Mouse (Mus musculus) monocyte, adult 5-6 weeks (primary cell): ENCODE results near the gene Gal. TPM values are rescaled to one million over a fixed set of nuclear protein-coding genes. Genes with fewer than 3 reads are reported as not detected.

Experiments
- ATAC-seq: fragments of 153-309, 156-312 bp; replicated peaks from 2 replicates; pipeline ENCODE4 v1.8.0; 2017; ENCODE audit warnings: mild to moderate bottlenecking; ENCODE audit not compliant: low TSS enrichment, insufficient number of reproducible peaks, severe bottlenecking, poor library complexity, low FRiP score
- total RNA-seq: library from RNA; stranded (forward); fragments of 200-1000, 200-491, 200-594 nt; gene quantifications from 3 replicates; pipeline ENCODE4 v1.2.3, GENCODE M21; 2017

The Gal gene
- not detected in 3 replicates for total RNA-seq

DNA sequence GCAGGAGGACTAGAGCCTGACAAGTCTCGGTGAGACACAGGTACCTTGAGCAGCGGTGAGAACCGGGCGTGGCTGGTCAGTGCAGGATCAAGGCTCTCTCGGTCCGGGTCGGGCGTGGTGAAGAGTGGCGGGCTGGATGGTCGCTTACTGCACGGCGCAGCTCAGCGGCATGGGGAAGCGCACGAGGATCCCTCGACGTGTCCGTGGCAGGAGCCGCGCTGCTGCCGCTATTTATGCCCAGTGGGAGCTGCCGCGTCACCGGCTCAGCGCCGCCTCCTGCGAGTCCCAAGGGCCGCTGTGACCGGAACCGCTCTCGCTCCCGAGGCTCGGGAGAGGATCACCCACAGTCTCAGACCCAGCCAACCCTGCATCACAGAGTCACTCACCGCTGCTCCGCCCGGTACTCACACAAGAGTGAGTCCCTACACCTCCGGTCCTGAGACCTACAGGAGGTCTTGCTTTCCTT, at the start of gene Gal:
Gene Gal, minus strand, starts transcription at position 277 of the 466 bp plus-strand sequence.
- ATAC-seq: 0 out of 2 replicates have a peak, but pooled peaks have one; percentile 38

DNA sequence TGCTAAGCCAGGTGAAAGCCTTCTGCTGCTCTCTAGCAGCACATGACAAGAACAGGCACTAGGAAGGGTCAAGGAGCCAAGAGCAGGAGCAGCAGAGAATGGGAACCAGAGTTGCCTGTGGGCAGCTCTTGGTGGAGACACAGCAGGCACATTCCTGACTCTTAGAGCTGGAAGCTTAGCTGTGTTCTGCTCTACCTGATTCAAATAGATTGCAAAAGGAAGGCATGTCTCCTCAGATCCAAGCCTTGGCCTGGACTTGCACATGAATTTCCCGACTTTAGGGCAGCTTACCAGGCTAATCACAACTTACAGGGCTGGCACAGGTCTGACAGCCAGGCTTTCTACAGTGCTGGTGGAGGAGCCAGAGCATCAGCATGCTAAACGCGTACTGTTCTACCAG, 45.6 kb upstream of the Gal start:
- ATAC-seq: no peak

DNA sequence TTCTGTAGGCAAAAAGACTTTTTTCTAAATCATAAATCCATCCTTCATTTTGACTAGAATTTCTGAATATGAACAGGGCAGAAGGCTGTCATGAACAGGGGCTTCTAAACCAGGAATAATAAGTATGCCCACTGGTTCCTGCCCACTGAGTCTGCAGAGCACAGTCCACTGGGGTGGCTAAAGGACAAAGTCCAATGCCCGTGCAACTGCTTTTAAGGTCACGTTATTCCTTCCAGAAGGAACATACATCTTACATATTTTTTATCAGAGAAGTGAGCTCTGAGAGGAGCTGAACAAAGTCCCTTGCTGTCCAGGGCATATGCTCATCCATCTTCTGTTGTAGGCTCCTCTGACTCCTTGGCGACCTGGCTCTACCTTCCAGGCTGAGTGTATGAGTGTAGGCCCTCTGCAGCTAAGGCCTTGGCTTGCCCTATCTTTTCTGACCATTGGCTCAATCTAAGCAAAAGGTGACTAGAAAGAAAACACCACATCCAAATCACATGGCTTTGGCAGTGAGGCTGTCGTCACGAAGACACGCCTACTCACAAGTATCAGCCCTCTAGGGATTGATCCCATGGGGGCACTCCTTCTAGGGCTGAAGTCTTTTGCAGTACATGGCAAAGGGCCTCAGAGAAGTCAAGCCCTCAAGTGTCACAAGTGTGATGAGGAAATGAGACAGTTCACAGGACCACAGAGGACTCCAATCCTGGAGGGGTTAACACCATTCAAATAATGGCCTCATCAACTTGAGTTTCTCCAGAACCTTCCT, 44.2 kb upstream of the Gal start:
- no peak for ATAC-seq

DNA sequence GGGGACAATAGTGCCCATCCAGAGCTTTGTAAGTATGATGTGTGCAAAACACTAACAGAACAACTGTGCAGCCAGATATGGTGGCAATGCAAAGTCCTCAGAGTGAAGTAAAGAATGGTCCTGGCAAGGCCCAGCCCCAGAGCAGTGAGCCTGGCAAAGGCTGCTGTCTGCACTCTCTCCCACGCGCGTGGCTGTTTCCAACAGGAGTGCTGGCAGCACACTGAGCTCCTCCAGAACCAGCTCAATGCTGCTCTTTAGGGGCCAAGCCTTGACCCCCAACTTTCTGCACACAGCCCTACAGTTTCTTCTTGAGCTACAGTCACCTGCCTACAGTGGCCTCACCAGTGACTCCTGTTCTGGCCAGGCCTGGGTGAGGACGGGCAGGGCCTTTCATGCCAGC, 43.4 kb upstream of the Gal start:
- no peak for ATAC-seq

DNA sequence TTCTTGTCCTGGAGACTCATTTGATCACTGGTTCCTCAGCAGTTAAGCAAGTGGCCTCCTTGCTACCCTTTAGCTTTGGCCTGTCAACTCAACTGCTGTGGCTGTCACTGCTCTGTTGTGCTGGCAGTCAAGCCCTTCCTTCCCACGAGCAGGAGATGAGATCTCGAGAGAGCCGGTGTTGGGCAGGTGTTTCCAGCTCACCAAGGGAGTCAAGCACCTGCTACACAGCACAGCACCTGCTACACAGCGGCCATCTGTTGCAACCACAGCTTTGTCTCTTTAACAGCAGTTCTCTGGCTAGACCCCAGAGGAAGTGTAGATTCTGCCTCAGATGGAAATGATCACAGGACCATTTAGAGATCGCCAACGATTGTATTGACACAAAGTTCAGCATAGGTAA, 37.3 kb upstream of the Gal start:
- ATAC-seq: no peak

DNA sequence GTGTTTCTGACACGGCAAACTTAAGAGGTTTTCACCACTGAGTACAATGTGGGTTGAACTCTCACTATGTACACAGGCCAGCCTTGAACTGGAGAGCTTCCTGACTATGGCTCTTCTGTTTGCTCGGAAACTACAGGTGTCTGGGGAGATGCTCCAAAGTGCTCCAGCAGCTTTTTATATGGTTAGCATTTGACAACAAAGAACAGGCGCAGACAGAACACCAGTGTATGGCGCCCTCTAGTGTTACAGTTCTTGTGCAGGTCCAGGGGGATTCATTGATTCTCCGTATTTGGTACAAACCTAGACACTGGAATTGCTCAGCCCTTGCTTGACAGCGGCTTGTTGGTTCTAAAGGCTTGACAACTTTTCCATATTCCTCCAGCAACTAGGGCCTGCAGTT, 36.8 kb upstream of the Gal start:
- ATAC-seq: peak; percentile 27; the same call in 1 of the 2 replicates

DNA sequence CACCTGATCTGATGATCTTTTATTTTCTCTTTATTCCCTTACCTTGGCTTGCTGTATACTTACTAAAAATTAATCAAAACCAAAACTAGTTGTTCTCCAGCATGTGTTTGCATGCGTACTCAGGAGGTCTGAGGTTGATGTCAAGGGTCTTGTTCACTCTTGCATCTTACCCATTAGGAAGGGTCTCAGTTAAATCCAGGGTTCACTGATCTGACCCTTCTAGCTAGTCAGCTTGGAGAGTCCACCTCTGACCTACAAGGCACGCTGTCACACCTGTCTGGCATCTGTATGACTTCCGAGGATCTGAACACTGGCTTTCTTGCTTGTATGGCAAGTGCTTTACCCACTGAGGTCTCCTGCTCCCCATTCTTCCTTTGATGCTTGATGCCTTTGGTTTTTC, 36.4 kb upstream of the Gal start:
- no peak for ATAC-seq

DNA sequence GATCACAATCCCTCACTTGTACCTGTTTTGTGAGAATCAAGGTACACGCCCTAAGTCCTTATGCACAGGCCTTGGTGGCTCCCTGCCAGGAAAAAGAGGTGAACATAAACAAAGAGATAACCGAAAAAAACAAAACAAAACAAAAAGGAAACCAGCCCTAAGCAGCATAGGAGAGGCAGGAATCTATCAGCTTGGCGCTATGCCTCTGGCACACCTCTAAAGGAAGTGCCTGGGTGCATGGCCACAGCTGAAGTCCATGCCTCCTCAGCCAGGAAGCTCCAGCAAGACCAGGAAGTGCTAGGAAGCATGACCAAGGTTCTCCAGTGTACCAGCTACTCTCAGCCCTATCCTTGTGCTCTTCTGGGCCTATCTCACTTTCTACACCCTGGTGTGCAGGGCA, 34.9 kb upstream of the Gal start:
- no peak for ATAC-seq

DNA sequence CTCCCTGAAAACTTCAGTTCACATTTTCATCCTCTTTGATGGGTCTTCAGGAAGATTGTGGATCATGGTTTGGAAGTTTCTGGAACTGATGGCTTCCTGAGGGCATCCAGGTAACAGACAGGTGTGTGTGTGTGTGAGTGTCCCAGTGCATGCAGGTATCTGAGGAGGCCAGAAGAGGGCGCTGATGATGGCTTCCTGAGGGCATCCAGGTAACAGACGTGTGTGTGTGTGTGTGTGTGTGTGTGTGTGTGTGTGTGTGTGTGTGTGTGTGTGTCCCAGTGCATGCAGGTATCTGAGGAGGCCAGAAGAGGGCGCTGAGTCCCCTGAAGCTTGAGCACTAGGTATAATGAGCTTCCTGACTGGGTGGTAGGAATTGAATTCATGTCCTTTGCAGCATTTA, 33.0 kb upstream of the Gal start:
- ATAC-seq: no peak

DNA sequence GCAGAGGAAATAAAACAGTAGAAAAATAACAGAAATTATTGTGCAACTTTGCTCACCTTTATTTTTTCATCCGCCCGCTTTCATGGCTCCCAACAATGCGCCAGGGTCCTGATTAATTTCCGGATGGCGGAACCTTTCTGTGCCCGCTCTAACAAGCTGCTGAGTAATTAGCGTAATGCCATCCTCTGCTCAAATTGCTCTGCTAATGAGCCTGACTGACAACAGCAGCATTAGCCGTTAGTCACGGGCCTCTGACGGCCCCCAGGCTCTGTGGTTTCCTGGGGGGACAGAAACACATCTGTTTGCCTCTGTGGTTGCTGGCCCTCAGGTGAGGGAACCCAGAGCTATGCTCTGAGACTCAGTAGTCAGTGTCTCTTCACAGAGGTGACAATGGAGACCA, 26.7 kb upstream of the Gal start:
- ATAC-seq: no peak

DNA sequence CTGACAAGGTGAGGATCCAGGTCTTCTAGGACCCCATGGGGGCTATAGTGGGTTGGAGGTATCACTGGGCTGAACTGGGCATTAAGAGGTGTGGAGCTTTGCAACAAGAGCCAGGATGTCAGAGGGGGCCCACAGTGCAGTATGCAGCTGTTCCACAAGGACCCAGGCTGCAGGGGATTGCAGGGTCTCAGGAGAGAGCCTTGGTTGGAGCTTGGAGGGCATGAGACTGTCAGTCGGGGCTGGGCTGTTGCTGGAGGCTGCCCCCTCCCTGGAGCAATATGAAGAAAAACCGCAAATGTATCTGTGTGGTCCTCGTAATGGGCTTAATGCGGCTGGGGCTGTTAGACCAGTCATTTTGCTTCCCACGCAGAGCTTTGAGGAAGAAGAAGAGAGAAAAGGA, 26.3 kb upstream of the Gal start:
- ATAC-seq: no peak

DNA sequence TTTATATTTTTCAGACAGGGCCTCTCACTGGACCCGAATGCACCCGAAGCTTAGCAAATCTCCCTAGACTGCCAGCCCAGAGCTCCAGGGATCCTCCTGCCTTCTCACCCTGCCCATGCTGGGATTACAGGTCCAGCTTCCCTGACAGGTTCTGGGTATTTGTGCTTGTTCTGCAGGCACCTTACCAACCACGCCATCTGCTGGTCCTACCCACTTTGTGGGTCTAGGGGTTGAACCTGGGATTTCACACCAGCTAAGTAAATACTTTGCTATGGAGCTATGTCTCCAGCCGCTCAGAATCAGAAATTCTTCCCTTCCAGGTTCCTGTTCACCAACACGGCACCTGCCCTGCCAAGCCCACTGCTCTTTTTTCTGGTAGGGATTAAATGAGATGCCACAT, 23.6 kb upstream of the Gal start:
- ATAC-seq: no peak

DNA sequence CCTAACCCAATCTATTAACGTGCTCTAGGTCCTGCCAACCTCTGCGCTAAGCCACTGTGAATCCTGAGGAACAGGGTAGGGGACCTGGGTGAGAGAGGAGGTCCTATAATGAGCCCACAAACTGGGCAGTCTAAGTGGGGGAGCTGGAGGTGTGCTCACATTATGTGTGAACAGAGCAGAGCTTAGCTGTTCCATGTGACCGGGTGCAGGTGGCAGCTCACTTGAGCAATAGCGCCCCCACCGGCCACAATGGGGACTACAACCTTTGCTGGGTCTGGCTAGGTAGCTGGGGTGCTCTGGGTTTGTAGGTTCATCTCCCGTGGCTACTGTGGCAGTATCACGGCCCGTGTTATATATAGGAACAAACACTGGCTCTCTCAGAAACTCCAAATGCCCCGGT, 22.5 kb upstream of the Gal start:
- ATAC-seq: peak; percentile 52; the same call in 1 of the 2 replicates

DNA sequence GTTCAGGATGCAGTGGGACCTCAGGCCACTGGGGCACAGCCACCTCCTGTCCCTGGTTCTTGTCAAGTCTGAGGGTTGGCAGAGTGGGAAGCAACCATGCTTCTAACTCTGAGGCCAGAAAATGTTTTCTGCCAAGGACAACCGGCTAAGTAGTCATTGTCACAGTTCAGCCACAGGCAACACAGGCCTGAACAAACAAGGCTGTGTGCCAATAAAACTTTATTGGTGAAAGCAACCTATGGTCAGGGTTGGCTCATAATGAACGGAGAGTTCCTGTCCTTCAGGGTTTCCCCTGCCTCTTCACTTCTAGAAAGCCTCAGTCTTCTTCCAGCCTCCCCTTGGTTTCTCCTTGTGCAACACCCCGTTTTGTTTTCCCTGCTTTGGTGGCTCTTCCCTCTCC, 21.5 kb upstream of the Gal start:
- no peak for ATAC-seq

DNA sequence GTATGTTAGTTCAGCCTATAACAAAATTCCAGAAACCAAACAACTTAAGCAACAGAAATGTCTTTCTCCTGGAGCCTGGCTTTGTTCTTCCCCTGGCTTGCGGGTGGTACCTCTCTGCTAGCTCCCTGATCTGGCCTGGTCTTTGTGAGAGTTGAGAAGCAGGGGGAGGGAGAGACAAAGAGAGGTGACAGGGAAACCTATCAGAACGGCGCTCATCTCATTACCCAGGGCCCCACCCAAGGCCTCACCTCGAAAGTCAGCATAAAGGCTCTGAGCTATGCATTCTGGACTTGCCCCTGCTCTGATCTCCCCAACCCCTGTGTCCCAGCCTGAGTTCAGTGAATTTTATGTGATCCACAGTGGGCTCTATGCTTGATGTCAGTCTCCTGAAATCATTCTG, 20.3 kb upstream of the Gal start:
- no peak for ATAC-seq

DNA sequence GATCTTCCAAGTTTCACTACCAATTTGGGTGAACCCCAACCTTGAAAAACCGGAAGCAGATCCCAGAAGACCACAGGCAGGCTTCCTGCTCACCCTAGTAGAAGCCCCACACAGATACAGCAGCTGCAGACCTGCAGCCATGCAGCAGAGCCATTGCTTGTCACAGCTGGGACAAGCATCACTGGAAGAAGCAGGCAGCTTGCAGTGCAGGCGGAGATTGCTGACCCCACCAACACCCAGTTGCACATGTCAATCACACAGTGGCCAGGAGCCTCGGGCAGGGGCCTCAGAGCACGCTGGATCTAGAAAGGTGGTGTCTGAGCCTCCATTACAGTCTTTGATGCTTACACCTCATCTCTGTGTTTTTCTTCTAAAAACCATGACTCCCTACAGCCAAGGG, 19.8 kb upstream of the Gal start:
- no peak for ATAC-seq

DNA sequence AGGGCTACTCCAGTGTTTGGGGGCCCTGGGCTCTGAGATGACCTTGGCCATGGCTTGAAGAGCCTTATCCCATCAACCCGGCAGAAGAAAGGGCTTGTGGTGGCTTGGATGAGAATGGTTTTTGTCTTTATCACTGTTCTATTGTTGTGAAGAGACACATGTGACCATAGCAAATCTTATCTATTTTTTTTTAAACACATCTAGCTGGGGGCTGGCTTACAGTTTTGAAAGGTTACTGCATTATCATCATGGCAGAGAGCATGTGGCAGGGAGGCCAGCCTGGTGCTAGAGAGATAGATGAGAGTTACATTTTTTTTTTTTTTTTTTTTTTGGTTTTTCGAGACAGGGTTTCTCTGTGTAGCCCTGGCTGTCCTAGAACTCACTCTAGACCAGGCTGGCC, 17.6 kb upstream of the Gal start:
- ATAC-seq: no peak

DNA sequence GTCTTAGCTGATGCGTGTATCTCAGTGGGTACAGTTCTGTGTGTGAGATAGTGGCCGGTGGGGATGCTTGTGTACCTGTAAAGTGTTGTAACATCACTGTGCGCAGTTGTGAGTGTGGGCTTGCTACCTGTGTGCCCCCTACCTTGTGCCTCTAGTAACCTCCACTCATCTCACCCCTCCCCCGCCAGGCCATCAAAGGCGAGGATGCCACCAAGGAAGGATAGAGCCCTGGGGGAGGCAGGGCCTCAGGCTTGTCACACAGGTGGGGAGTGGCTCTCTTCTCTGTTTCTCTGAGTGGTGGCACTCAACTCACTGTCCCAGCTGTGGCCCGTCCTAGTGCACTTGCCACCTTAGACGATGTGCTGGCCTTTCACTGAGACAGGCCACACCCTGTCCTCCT, 16.7 kb upstream of the Gal start:
- ATAC-seq: no peak

DNA sequence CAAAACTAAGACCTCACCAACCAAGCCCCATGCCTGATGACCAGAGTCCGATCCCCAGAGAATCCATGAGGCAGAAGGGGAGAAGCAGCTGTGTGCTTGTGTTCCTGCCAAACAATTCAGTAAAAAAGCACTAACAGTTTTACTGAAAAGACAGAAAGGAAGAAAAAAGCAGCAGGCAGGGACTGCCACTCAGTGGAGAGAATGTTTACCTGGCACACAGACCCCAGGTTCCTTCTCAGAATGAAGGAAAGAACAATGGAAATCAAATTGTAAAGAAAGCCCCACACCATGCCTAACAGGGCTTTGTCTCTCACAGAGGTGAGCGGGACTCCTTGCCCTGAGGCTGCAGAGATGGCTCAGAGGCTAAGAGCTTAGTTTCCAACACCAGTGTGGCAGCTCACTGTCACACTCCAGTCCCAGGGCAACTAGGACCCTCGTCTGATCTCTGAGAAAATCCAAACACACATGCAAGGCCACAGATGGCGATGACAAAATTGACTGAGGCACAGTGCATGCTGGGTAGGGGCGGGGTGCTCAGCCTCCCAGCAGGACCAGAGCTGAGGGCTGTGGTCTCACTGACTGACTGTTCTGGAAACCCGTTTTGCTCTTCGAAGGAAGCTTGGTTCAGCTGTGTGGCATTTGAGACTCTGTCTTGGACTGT, 14.9 kb upstream of the Gal start:
- no peak for ATAC-seq

DNA sequence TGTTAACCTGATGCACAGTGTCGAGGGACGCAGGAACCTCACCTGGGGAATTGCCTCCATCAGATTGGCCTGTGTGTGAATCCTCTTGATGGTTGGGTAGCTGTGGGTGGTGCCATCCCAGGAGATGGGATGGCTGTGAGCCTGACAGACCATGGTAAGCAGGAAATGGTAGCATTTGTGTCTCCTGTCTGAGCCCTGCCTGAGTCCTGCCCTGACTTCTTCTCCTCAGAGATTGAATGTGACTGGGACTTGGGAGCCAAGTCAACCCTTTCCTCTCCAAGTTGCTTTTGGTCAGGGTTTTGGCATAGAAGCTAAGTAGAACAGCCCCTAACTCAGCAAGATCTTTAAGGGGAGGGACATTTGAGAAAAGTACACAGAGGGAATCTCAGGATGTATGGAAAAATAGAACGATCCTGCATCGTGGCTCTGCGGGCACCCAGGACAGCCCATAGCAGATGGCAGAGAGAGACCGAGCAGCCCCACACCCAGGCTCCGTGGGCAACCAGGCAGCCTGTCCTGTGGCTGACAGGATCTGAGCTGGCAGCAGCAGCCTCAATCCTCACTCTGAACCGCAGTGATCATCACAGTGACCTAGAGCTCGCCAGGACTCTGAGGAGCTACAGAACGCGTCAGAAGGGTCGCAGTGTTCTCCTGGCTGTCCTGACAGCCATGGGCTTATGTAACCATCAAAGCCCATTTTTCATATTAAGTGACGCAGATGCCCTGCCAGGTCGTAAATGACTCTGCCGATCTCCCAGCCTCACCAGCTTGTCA, 13.9 kb upstream of the Gal start:
- ATAC-seq: no peak
